In genomic region chr9:104156506-104156905, GRCm38 (mm10) we compare ENCODE assay signal across 34 mouse cellular contexts. TPM values are rescaled to one million over a fixed set of nuclear protein-coding genes. Genes with fewer than 3 reads are reported as not detected.
"Had no signal": no experiment of that assay in that cellular context is flagged by ENCODE, and none has a peak within 500 bp of the region (broad histone marks: within the 10 kb centered on the region; RNA-seq: fewer than 3 reads in every experiment).

No protein-coding gene starts in this region.

- DNase-seq: left cerebral cortex, postnatal 4 days; liver; liver, embryonic 13.5 days; liver, postnatal 0 days; lung, adult 18-20 months; lung, adult 2 months; lung, embryonic 14.5 days; lung, postnatal 10 days; lung, postnatal 14 days; lung, postnatal 36 days; lung, postnatal 4 days; midbrain, embryonic 14.5 days had no signal

- H3K4me1 ChIP-seq: limb, embryonic 10.5 days; limb, embryonic 12.5 days; limb, embryonic 13.5 days; limb, embryonic 15.5 days; liver, embryonic 12.5 days; liver, embryonic 13.5 days; liver, embryonic 15.5 days; lung, embryonic 15.5 days; megakaryocyte, embryonic 14.5 days; midbrain, embryonic 10.5 days; midbrain, embryonic 12.5 days; midbrain, embryonic 13.5 days; midbrain, embryonic 15.5 days had no signal

- H3K4me3 ChIP-seq: limb, embryonic 10.5 days; limb, embryonic 12.5 days; limb, embryonic 13.5 days; limb, embryonic 15.5 days; liver, embryonic 12.5 days; liver, embryonic 13.5 days; liver, embryonic 15.5 days; lung, embryonic 15.5 days; megakaryocyte, embryonic 14.5 days; midbrain, embryonic 10.5 days; midbrain, embryonic 12.5 days; midbrain, embryonic 13.5 days; midbrain, embryonic 15.5 days; myocyte had no signal

- H3K9me3 ChIP-seq: limb, embryonic 10.5 days; limb, embryonic 12.5 days; limb, embryonic 13.5 days; limb, embryonic 15.5 days; liver, embryonic 12.5 days; liver, embryonic 13.5 days; liver, embryonic 15.5 days; lung, embryonic 15.5 days; megakaryocyte, embryonic 14.5 days; midbrain, embryonic 10.5 days; midbrain, embryonic 12.5 days; midbrain, embryonic 13.5 days; midbrain, embryonic 15.5 days had no signal

- H3K9ac ChIP-seq: limb, embryonic 12.5 days; limb, embryonic 13.5 days; limb, embryonic 15.5 days; liver, embryonic 12.5 days; liver, embryonic 13.5 days; liver, embryonic 14.5 days; liver, embryonic 15.5 days; liver, postnatal 0 days; lung, embryonic 14.5 days; lung, embryonic 15.5 days; midbrain, embryonic 12.5 days; midbrain, embryonic 13.5 days; midbrain, embryonic 15.5 days had no signal

- H3K4me2 ChIP-seq: limb, embryonic 12.5 days; limb, embryonic 13.5 days; limb, embryonic 15.5 days; liver, embryonic 11.5 days; liver, embryonic 12.5 days; liver, embryonic 13.5 days; liver, embryonic 15.5 days; lung, embryonic 14.5 days; lung, embryonic 15.5 days; midbrain, embryonic 11.5 days; midbrain, embryonic 12.5 days; midbrain, embryonic 13.5 days; midbrain, embryonic 15.5 days had no signal

- H3K27me3 ChIP-seq: limb, embryonic 12.5 days; limb, embryonic 13.5 days; limb, embryonic 15.5 days; liver, embryonic 12.5 days; liver, embryonic 13.5 days; liver, embryonic 15.5 days; lung, embryonic 15.5 days; megakaryocyte, embryonic 14.5 days; midbrain, embryonic 12.5 days; midbrain, embryonic 13.5 days; midbrain, embryonic 15.5 days had no signal

- H3K27ac ChIP-seq: limb, embryonic 10.5 days; limb, embryonic 12.5 days; limb, embryonic 13.5 days; limb, embryonic 15.5 days; liver, embryonic 12.5 days; liver, embryonic 13.5 days; liver, embryonic 14.5 days; liver, embryonic 15.5 days; lung, embryonic 15.5 days; macrophage; midbrain, embryonic 10.5 days; midbrain, embryonic 12.5 days; midbrain, embryonic 13.5 days; midbrain, embryonic 15.5 days had no signal

- ATAC-seq: liver, embryonic 12.5 days; liver, postnatal 0 days; lung, postnatal 0 days; midbrain, embryonic 13.5 days; midbrain, embryonic 15.5 days; midbrain, embryonic 16.5 days had no signal

RNA-seq across cellular contexts. Expression of gene Ackr4, which starts 29.8 kb away (rescaled TPM):
- total RNA-seq: left cerebral cortex, adult 8-10 months; megakaryocyte progenitor cell, adult 5-6 weeks; monocyte, adult 5-6 weeks had no signal
- polyA plus RNA-seq: macrophage had no signal
